Mouse (Mus musculus) heart, postnatal 0 days (tissue): ENCODE data around the gene Slc7a3. TPM values are rescaled to one million over a fixed set of nuclear protein-coding genes. Genes with fewer than 3 reads are reported as not detected.

Experiments
- ATAC-seq: fragments of 200-750 bp; cut with Nextera tagmentation; 2 replicates; pipeline ENCODE4 v1.8.0; 2017; ENCODE audit warnings: low read depth, moderate number of reproducible peaks, moderate library complexity; ENCODE audit not compliant: insufficient read depth
- DNase-seq: peaks from one replicate; pipeline ENCODE4 v3.0.0-alpha.2; 2016; ENCODE audit warnings: low spot score
- H3K27ac ChIP-seq: fragments of 300-500 bp; sonication (generic); 2 replicates; pipeline ENCODE4 v1.5.1; 2014; ENCODE audit warnings: low read depth, mild to moderate bottlenecking
- H3K27me3 ChIP-seq: fragments of 300-500 bp; sonication (generic); 2 replicates; pipeline ENCODE4 v1.6.1; 2014; ENCODE audit warnings: low read length, mixed read lengths; ENCODE audit not compliant: control insufficient read depth, insufficient read depth
- H3K36me3 ChIP-seq: fragments of 300-500 bp; sonication (generic); replicated peaks from 2 replicates; pipeline ENCODE4 v1.6.1; 2014; ENCODE audit warnings: low read length, mixed read lengths; ENCODE audit not compliant: control insufficient read depth, insufficient read depth
- H3K4me1 ChIP-seq: fragments of 300-500 bp; sonication (generic); 2 replicates; pipeline ENCODE4 v1.6.1; 2014; ENCODE audit warnings: antibody characterized with exemption; ENCODE audit not compliant: control insufficient read depth, insufficient read depth
- H3K4me2 ChIP-seq: fragments of 300-500 bp; sonication (generic); 2 replicates; pipeline ENCODE4 v1.6.1; 2014; ENCODE audit warnings: low read depth, mild to moderate bottlenecking, low read length, moderate library complexity
- H3K4me3 ChIP-seq: fragments of 300-500 bp; sonication (generic); 2 replicates; pipeline ENCODE4 v1.5.1; 2014; ENCODE audit warnings: low read depth, low read length
- H3K9ac ChIP-seq: fragments of 300-500 bp; sonication (generic); replicated peaks from 2 replicates; pipeline ENCODE4 v1.6.1; 2014; ENCODE audit warnings: low read depth, low read length, mixed read lengths
- H3K9me3 ChIP-seq: fragments of 300-500 bp; sonication (generic); replicated peaks from 2 replicates; pipeline ENCODE4 v1.6.1; 2016; ENCODE audit warnings: low read length; ENCODE audit not compliant: control insufficient read depth
- CTCF ChIP-seq: IDR thresholded peaks from 2 replicates; pipeline ENCODE4 v1.5.1; 2016; ENCODE audit warnings: antibody characterized with exemption, control low read depth, low read depth
- EP300 ChIP-seq: IDR thresholded peaks from 2 replicates; pipeline ENCODE4 v1.6.1; 2016; ENCODE audit warnings: antibody characterized with exemption, low read depth
- WGBS: fragments of 180-500 bp; shearing (Covaris S2); extraction: QIAGEN DNeasy Blood & Tissue Kit; methylation state at CpG from one replicate; pipeline ENCODE4 v1.1.7; 2014; 5-methylcytosine and 5-hydroxymethylcytosine counted together
- polyA plus RNA-seq: library from polyadenylated mRNA; unstranded; fragments of >200 nt; fragmentation: Nextera tagmentation; extraction: Ambion mirVana; gene quantifications from 2 replicates; pipeline ENCODE4 v1.2.1, GENCODE M21; 2015
- total RNA-seq: library from RNA; depleted of rRNA; stranded (reverse); fragments of >200 nt; gene quantifications from 2 replicates; pipeline ENCODE4 v1.2.3, GENCODE M21; 2014; ENCODE audit warnings: low replicate concordance; rRNA removed

Gene Slc7a3
- total and polyA plus RNA-seq, 2 experiments from 2014 or later, result 0.14 to 2.2 TPM

GRCm38 (mm10) chrX:101059541-101059940, 26.3 kb downstream of the Slc7a3 start, which contains the start of gene Tex11:
Tex11 (minus strand) TSS chrX:101059667.
- DNase-seq (no peak), ATAC-seq (no peak)
- Histone ChIP-seq H3K4me3 (no peak within 1 kb of the TSS), H3K4me2 (no peak within 1 kb of the TSS), H3K36me3 (no peaks in the 10 kb centered on the region), H3K9me3 (no peaks in the 10 kb centered on the region), H3K27me3 (no peaks in the 10 kb centered on the region), H3K4me1 (no peaks in the 10 kb centered on the region), H3K27ac (no peak within 1 kb of the TSS), H3K9ac (no peak within 1 kb of the TSS)
- TF ChIP-seq EP300 (no peak), CTCF (no peak)
- 81% methylated on average over 31 of the region's 31 CpGs for WGBS

Other genes with a start within 250 kb of the Slc7a3 start
- gene Tex11, start 26.4 kb downstream of the Slc7a3 start, total RNA-seq, result not detected in 2 replicates
- 0.15 and 0.18 TPM in 2 replicates for gene Tex11, start 26.4 kb downstream of the Slc7a3 start, polyA plus RNA-seq
- gene Snx12, start 136.5 kb upstream of the Slc7a3 start, total RNA-seq, result 28.4 and 33.9 TPM in 2 replicates
- 27.4 and 27.7 TPM in 2 replicates for gene Snx12, start 136.5 kb upstream of the Slc7a3 start, polyA plus RNA-seq
- 24.2 and 34.3 TPM in 2 replicates for gene Foxo4, start 168.5 kb upstream of the Slc7a3 start, total RNA-seq
- 1.6 and 1.7 TPM in 2 replicates for gene Foxo4, start 168.5 kb upstream of the Slc7a3 start, polyA plus RNA-seq
- not detected in 2 replicates for gene Gm614, start 178.0 kb upstream of the Slc7a3 start, total RNA-seq
- gene Gm614, start 178.0 kb upstream of the Slc7a3 start, polyA plus RNA-seq, result 0.16 TPM in 1 of 2 replicates, not detected in the other
- 7.8 and 12.4 TPM in 2 replicates for gene Il2rg, start 182.2 kb upstream of the Slc7a3 start, total RNA-seq
- 17.2 and 21.9 TPM in 2 replicates for gene Il2rg, start 182.2 kb upstream of the Slc7a3 start, polyA plus RNA-seq
- not detected in 2 replicates for gene Gm20489, start 183.0 kb upstream of the Slc7a3 start, total RNA-seq
- not detected in 2 replicates for gene Gm20489, start 183.0 kb upstream of the Slc7a3 start, polyA plus RNA-seq
- gene Med12, start 188.0 kb upstream of the Slc7a3 start, total RNA-seq, result 47.2 and 52.3 TPM in 2 replicates
- 12.8 and 14.1 TPM in 2 replicates for gene Med12, start 188.0 kb upstream of the Slc7a3 start, polyA plus RNA-seq
- gene Nlgn3, start 213.1 kb upstream of the Slc7a3 start, total RNA-seq, result 0.34 and 0.54 TPM in 2 replicates
- gene Nlgn3, start 213.1 kb upstream of the Slc7a3 start, polyA plus RNA-seq, result 0.65 and 0.67 TPM in 2 replicates